Mouse (Mus musculus) thymus, adult 2 months (tissue): Measurements from ENCODE around the gene 1700008O03Rik. TPM values are rescaled to one million over a fixed set of nuclear protein-coding genes. Genes with fewer than 3 reads are reported as not detected.

ENCODE experiments used
- DNase-seq: peaks from one replicate; pipeline ENCODE4 v3.0.0; 2021
- H3K27ac ChIP-seq: fragments of 200-500 bp; 2 replicates; pipeline ENCODE4 v1.5.1; 2012; ENCODE audit warnings: low read length, control low read depth; ENCODE audit not compliant: control insufficient read depth, insufficient read depth
- H3K27me3 ChIP-seq: fragments of 200-500 bp; 2 replicates; pipeline ENCODE4 v1.6.1; 2012; ENCODE audit warnings: mild to moderate bottlenecking, low read length, moderate library complexity, mixed read lengths; ENCODE audit not compliant: control insufficient read depth, insufficient read depth
- H3K36me3 ChIP-seq: fragments of 200-500 bp; 2 replicates; pipeline ENCODE4 v1.6.1; 2012; ENCODE audit warnings: mild to moderate bottlenecking, low read length, moderate library complexity; ENCODE audit not compliant: control insufficient read depth, insufficient read depth
- H3K4me1 ChIP-seq: fragments of 200-500 bp; replicated peaks from 2 replicates; pipeline ENCODE4 v1.6.1; 2012; ENCODE audit warnings: low read length; ENCODE audit not compliant: control insufficient read depth, insufficient read depth
- H3K4me3 ChIP-seq: fragments of 200-500 bp; 2 replicates; pipeline ENCODE4 v1.5.1; 2012; ENCODE audit warnings: mild to moderate bottlenecking, low read length, control low read depth, moderate library complexity; ENCODE audit not compliant: control insufficient read depth, insufficient read depth
- CTCF ChIP-seq: fragments of 200-500 bp; IDR thresholded peaks from 2 replicates; pipeline ENCODE4 v1.5.1; 2012; ENCODE audit warnings: mild to moderate bottlenecking, control low read depth, low read length, moderate library complexity, borderline replicate concordance; ENCODE audit not compliant: control insufficient read depth, poor library complexity, insufficient read depth; ENCODE audit errors: extremely low read depth
- POLR2A ChIP-seq: fragments of 200-500 bp; IDR thresholded peaks from 2 replicates; pipeline ENCODE4 v1.6.1; 2012; ENCODE audit warnings: mild to moderate bottlenecking, low read length, control low read depth, moderate library complexity; ENCODE audit not compliant: control insufficient read depth, poor library complexity, insufficient read depth; ENCODE audit errors: extremely low read depth
- WGBS: fragments of 180-500 bp; shearing (Covaris S2); methylation state at CpG from one replicate; pipeline ENCODE4 v1.1.7; 2018; 5-methylcytosine and 5-hydroxymethylcytosine counted together
- polyA plus RNA-seq: library from polyadenylated mRNA; depleted of rRNA; stranded (reverse); fragments of >200 nt; gene quantifications from 2 replicates; pipeline ENCODE4 v1.2.3, GENCODE M21; 2012

1700008O03Rik gene
- polyA plus RNA-seq, 1 experiment = 2.1 TPM

- Histone ChIP-seq H3K27me3 (no peaks in the 10 kb centered on the region), H3K36me3 (no peaks in the 10 kb centered on the region), H3K4me3 (peak overlapping the region; percentile 51), H3K27ac (no peak overlapping the region), H3K4me1 (peaks cover 13% of the 10 kb centered on the region)
- peak; percentile 70 for DNase-seq
- TF ChIP-seq CTCF (no peak), POLR2A (no peak)
- 1% methylated on average over 19 of the region's 19 CpGs for WGBS
Observed at GRCm38 (mm10) chr7:44373889-44374652, 11.5 kb downstream of the 1700008O03Rik start.

- Histone ChIP-seq H3K27me3 (no peaks in the 10 kb centered on the region), H3K4me3 (peak overlapping the region; percentile 36), H3K4me1 (peaks cover 13% of the 10 kb centered on the region), H3K27ac (no peak overlapping the region), H3K36me3 (no peaks in the 10 kb centered on the region)
- 7% methylated on average over 7 of the region's 7 CpGs for WGBS
- TF ChIP-seq CTCF = no peak
- no peak for TF ChIP-seq POLR2A
- no peak for DNase-seq
Observed at GRCm38 (mm10) chr7:44373460-44373859, 12.2 kb downstream of the 1700008O03Rik start.

GRCm38 (mm10) chr7:44372678-44373077 lies 12.9 kb downstream of the 1700008O03Rik start:
- DNase-seq = no peak
- peaks cover 13% of the 10 kb centered on the region for H3K4me1 ChIP-seq
- no peak overlapping the region for H3K27ac ChIP-seq
- no peak overlapping the region for H3K4me3 ChIP-seq
- TF ChIP-seq CTCF = no peak
- no peak for TF ChIP-seq POLR2A
- H3K27me3 ChIP-seq = no peaks in the 10 kb centered on the region
- 96% methylated on average over 8 of the region's 8 CpGs for WGBS
- H3K36me3 ChIP-seq = no peaks in the 10 kb centered on the region

DNA sequence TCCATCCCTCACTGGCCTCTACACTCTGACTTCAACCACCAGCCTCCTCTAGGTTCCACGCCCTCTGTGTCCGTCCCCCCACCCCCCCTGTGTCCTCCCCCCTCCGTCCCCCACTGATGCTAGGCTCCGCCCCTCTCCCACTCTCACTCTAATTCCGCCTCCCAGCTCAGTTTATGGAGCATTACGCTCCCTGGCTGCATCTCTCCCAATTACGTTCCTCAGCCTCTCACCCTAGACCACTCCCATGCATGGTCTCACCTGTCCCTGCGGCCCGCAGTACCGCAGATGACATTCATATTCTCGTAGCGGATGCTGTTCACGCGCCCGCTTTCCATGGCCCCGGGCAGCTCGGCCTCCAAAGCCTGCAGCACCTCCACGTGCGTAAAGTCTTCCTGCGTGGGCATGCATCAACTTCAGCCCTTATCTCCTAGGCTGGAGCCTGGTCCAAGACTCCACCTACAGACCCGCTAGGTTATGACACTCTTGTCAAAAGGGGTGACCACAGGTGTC lies 24.8 kb downstream of the 1700008O03Rik start:
- peaks cover 9% of the 10 kb centered on the region; the same call in 1 of the 2 replicates for H3K27me3 ChIP-seq
- H3K27ac ChIP-seq = no peak overlapping the region
- TF ChIP-seq POLR2A (no peak), CTCF (no peak)
- no peak for DNase-seq
- WGBS = 29% methylated on average over 21 of the region's 21 CpGs
- peaks cover 10% of the 10 kb centered on the region for H3K4me1 ChIP-seq
- no peak overlapping the region for H3K4me3 ChIP-seq
- H3K36me3 ChIP-seq = no peaks in the 10 kb centered on the region

DNA sequence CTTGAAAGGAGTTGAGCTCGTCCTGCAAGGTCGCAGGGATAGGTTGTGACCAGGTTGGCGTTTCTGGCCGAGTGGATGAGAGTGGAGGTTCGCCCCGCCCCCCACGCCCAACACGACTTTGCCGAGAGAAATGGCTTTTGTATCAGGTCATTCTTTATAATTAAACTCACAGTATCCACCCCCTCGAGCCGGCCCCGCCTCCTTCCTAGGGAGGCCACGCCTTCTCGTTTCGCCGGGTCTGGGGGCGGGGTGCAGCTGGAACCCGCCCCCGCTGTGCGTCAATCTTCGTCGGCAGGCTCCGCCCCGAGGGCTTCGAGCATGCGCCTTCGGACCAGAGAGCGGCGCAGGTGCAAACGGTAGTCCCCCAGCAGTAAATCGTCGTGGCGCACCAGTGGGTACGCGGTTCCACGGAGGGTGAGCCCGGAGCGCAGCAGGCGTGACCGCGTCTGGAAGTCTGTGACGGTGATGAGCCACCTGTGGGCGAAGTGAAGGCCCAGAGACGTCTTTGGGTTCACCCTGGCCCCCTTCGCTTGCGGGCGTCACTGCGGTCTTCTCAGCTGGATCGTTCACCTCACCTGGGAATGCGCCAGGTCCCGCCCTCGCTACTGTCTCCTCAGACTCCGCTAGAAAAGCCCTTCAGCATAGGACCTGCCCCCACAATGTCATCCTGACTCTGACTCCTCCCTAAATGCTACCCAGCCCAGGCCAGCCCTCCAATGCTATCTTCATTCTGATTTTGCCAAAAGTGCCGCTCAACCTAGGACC lies 25.5 kb downstream of the 1700008O03Rik start:
- no peaks in the 10 kb centered on the region for H3K36me3 ChIP-seq
- TF ChIP-seq CTCF (no peak), POLR2A (0 out of 2 replicates have a peak, but pooled peaks have one; percentile 23)
- no peak overlapping the region for H3K27ac ChIP-seq
- peaks cover 9% of the 10 kb centered on the region; the same call in 1 of the 2 replicates for H3K27me3 ChIP-seq
- peak overlapping the region; percentile 42 for H3K4me3 ChIP-seq
- DNase-seq = peak; percentile 87
- peaks cover 10% of the 10 kb centered on the region for H3K4me1 ChIP-seq
- whole genome bisulfite sequencing = under 1% methylated on average over 54 of the region's 54 CpGs

- Histone ChIP-seq H3K27ac (no peak overlapping the region), H3K4me1 (peaks cover 10% of the 10 kb centered on the region), H3K4me3 (no peak overlapping the region), H3K36me3 (no peaks in the 10 kb centered on the region), H3K27me3 (peaks cover 9% of the 10 kb centered on the region; the same call in 1 of the 2 replicates)
- DNase-seq = no peak
- WGBS = 15% methylated on average over 25 of the region's 26 CpGs
- TF ChIP-seq CTCF (no peak), POLR2A (no peak)
Observed at GRCm38 (mm10) chr7:44358886-44359654, 26.6 kb downstream of the 1700008O03Rik start.
